Comparison of ENCODE assay signal across 8 mouse cellular contexts in the genomic region with DNA sequence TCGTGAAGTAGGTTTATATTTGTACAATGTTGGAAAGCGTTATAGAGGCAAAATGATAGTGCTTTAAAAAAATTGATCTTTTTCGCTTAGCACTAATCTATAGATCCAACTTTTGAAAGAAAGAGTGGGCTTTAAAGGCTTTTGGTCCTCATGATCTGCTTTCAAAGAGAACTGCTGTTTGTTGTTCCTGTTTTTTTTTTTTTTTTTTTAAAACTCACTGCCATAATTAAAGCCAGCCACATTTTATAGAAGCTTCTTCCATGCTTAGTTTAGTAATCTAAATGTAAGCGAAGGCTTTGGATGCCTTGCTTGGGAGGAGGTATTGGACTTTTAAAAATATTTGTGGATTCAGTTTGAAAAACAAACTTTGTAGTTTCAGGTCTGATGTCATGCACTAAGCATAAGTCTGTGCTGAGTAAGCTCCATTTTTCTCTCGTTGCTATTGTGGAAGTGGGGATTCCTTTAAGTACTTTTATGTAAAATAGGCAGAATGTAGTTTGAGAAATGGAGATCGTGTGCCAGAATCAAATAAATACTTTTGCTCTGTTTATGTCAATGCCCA. TPM values are rescaled to one million over a fixed set of nuclear protein-coding genes. Genes with fewer than 3 reads are reported as not detected.
DNase-seq lines count a peak whose midpoint lies in the region; ATAC-seq lines count a peak whose summit lies in the region.

No protein-coding gene starts in this region.

- 84% methylated on average over 6 of the region's 6 CpGs for WGBS in heart, embryonic 11.5 days (ENCODE audit: insufficient replicate concordance)
- WGBS in neural tube, embryonic 15.5 days, result 84% methylated on average over 6 of the region's 6 CpGs

- H3K4me1 ChIP-seq in heart, embryonic 11.5 days (ENCODE audit: control insufficient read depth, insufficient read depth, low read length), result peaks cover 9% of the 10 kb centered on the region
- H3K4me1 ChIP-seq in megakaryocyte, embryonic 14.5 days, result peaks cover 66% of the 10 kb centered on the region
- peaks cover 19% of the 10 kb centered on the region for H3K4me1 ChIP-seq in neural tube, embryonic 15.5 days

- H3K27me3 ChIP-seq in heart, embryonic 11.5 days (ENCODE audit: control insufficient read depth, insufficient read depth, low read length), result no peaks in the 10 kb centered on the region
- no peaks in the 10 kb centered on the region for H3K27me3 ChIP-seq in megakaryocyte, embryonic 14.5 days (replicated peaks)
- no peaks in the 10 kb centered on the region for H3K27me3 ChIP-seq in neural tube, embryonic 15.5 days (replicated peaks)

- H3K27ac ChIP-seq in heart, embryonic 11.5 days (ENCODE audit: low read depth, low read length), result 0 out of 2 replicates have a peak overlapping the region, but pooled peaks have one; percentile 15
- no peak overlapping the region for H3K27ac ChIP-seq in neural tube, embryonic 15.5 days (replicated peaks)

- no peak overlapping the region for H3K9ac ChIP-seq in heart, embryonic 11.5 days (ENCODE audit: low read depth, low read length)
- H3K9ac ChIP-seq in neural tube, embryonic 15.5 days (replicated peaks), result no peak overlapping the region

- no peak for ATAC-seq in heart, embryonic 11.5 days (replicated peaks; ENCODE audit: insufficient number of reproducible peaks, low FRiP score, low TSS enrichment)
- ATAC-seq in megakaryocyte, adult 5-6 weeks (ENCODE audit: poor library complexity, severe bottlenecking), result no peak
- ATAC-seq in neural tube, embryonic 15.5 days (ENCODE audit: low FRiP score), result no peak

- 0 out of 2 replicates have a peak overlapping the region, but pooled peaks have one; percentile 78 for H3K4me3 ChIP-seq in heart, embryonic 11.5 days (ENCODE audit: low read depth, low read length)
- peak overlapping the region; percentile 96 for H3K4me3 ChIP-seq in megakaryocyte, embryonic 14.5 days (replicated peaks)
- no peak overlapping the region for H3K4me3 ChIP-seq in neural tube, embryonic 15.5 days (replicated peaks)

- DNase-seq in heart, adult 11 months, result no peak
- DNase-seq in induced T-regulatory cell, adult 2 months (ENCODE audit: low read depth), result peak; percentile 31
- DNase-seq in thymus, postnatal 25 days, result no peak
- no peak for DNase-seq in MN1 (ENCODE audit: low spot score)

- no peaks in the 10 kb centered on the region for H3K9me3 ChIP-seq in heart, embryonic 11.5 days (replicated peaks; ENCODE audit: control insufficient read depth, low read length)
- no peaks in the 10 kb centered on the region for H3K9me3 ChIP-seq in megakaryocyte, embryonic 14.5 days
- H3K9me3 ChIP-seq in neural tube, embryonic 15.5 days (replicated peaks), result no peaks in the 10 kb centered on the region

- H3K4me2 ChIP-seq in heart, embryonic 11.5 days, result peak overlapping the region; percentile 84
- H3K4me2 ChIP-seq in neural tube, embryonic 15.5 days, result peak overlapping the region; percentile 70

- no peaks in the 10 kb centered on the region for H3K36me3 ChIP-seq in heart, embryonic 11.5 days (ENCODE audit: control insufficient read depth, insufficient read depth, low read length)
- H3K36me3 ChIP-seq in megakaryocyte, embryonic 14.5 days (replicated peaks; ENCODE audit: low read length), result no peaks in the 10 kb centered on the region
- H3K36me3 ChIP-seq in neural tube, embryonic 15.5 days, result no peaks in the 10 kb centered on the region

RNA-seq across cellular contexts. Expression of gene Btaf1, which starts 2.0 kb away (rescaled TPM):
- polyA plus RNA-seq in heart, embryonic 11.5 days (2014; fragmentation: Nextera tagmentation; extraction: Ambion mirVana), result 12.8 and 13.7 TPM in 2 replicates
- polyA plus RNA-seq in megakaryocyte, embryonic 14.5 days (2012; ENCODE audit: insufficient read depth, low replicate concordance), result 0.32 and 0.60 TPM in 2 replicates
- 24.3 and 30.8 TPM in 2 replicates for total RNA-seq in megakaryocyte, adult 5-6 weeks (2015)
- total RNA-seq in megakaryocyte, adult 5-6 weeks (2017), result 44.2 and 50.4 TPM in 2 replicates
- 7.6 and 8.1 TPM in 2 replicates for polyA plus RNA-seq in neural tube, embryonic 15.5 days (2015; fragmentation: Nextera tagmentation; extraction: Ambion mirVana)

RNA-seq across cellular contexts. Expression of gene Fgfbp3, which starts 8.5 kb away (rescaled TPM):
- 3.7 and 4.0 TPM in 2 replicates for polyA plus RNA-seq in heart, embryonic 11.5 days (2014; fragmentation: Nextera tagmentation; extraction: Ambion mirVana)
- polyA plus RNA-seq in megakaryocyte, embryonic 14.5 days (2012; ENCODE audit: insufficient read depth, low replicate concordance), result 3.0 and 12.2 TPM in 2 replicates
- total RNA-seq in megakaryocyte, adult 5-6 weeks (2015), result 0.42 and 0.84 TPM in 2 replicates
- total RNA-seq in megakaryocyte, adult 5-6 weeks (2017), result 0.24 and 0.81 TPM in 2 replicates
- 70.8 and 91.9 TPM in 2 replicates for polyA plus RNA-seq in neural tube, embryonic 15.5 days (2015; fragmentation: Nextera tagmentation; extraction: Ambion mirVana)
